Mouse (Mus musculus) forebrain, embryonic 13.5 days (tissue): ENCODE results near the gene Zdhhc19. TPM values are rescaled to one million over a fixed set of nuclear protein-coding genes. Genes with fewer than 3 reads are reported as not detected.
"Not testable (repeated sequence)": the region's sequence is repeated elsewhere in the genome, so short reads cannot be mapped to it uniquely, and the experiment has no call there.

Experiments
- ATAC-seq: fragments of 200-750 bp; cut with Nextera tagmentation; 2 replicates; pipeline ENCODE4 v1.8.0; 2017
- H3K27ac ChIP-seq: fragments of 300-500 bp; sonication (generic); 2 replicates; pipeline ENCODE4 v1.5.1; 2015; ENCODE audit warnings: inconsistent platforms, mild to moderate bottlenecking, moderate library complexity
- H3K27me3 ChIP-seq: fragments of 300-500 bp; sonication (generic); 2 replicates; pipeline ENCODE4 v1.6.1; 2015; ENCODE audit warnings: mild to moderate bottlenecking, inconsistent platforms
- H3K36me3 ChIP-seq: fragments of 300-500 bp; sonication (generic); 2 replicates; pipeline ENCODE4 v1.6.1; 2015; ENCODE audit warnings: mild to moderate bottlenecking, inconsistent platforms; ENCODE audit not compliant: poor library complexity, severe bottlenecking
- H3K4me1 ChIP-seq: fragments of 300-500 bp; sonication (generic); 2 replicates; pipeline ENCODE4 v1.6.1; 2015; ENCODE audit warnings: inconsistent platforms
- H3K4me2 ChIP-seq: fragments of 300-500 bp; sonication (generic); 2 replicates; pipeline ENCODE4 v1.6.1; 2015; ENCODE audit warnings: inconsistent platforms, mild to moderate bottlenecking, moderate library complexity
- H3K4me3 ChIP-seq: fragments of 300-500 bp; sonication (generic); 2 replicates; pipeline ENCODE4 v1.5.1; 2015; ENCODE audit warnings: mild to moderate bottlenecking, inconsistent platforms
- H3K9ac ChIP-seq: fragments of 300-500 bp; sonication (generic); 2 replicates; pipeline ENCODE4 v1.6.1; 2015; ENCODE audit warnings: mild to moderate bottlenecking, inconsistent platforms
- H3K9me3 ChIP-seq: fragments of 300-500 bp; sonication (generic); replicated peaks from 2 replicates; pipeline ENCODE4 v1.6.1; 2016; ENCODE audit warnings: inconsistent platforms
- WGBS: fragments of 180-500 bp; shearing (Covaris S2); methylation state at CpG from one replicate; pipeline ENCODE4 v1.1.7; 2015; 5-methylcytosine and 5-hydroxymethylcytosine counted together
- polyA plus RNA-seq: library from polyadenylated mRNA; unstranded; fragments of >200 nt; fragmentation: Nextera tagmentation; extraction: Ambion mirVana; gene quantifications from 2 replicates; pipeline ENCODE4 v1.2.1, GENCODE M21; 2015

Gene Zdhhc19
- polyA plus RNA-seq, 1 experiment from 2014 or later: not detected

DNA sequence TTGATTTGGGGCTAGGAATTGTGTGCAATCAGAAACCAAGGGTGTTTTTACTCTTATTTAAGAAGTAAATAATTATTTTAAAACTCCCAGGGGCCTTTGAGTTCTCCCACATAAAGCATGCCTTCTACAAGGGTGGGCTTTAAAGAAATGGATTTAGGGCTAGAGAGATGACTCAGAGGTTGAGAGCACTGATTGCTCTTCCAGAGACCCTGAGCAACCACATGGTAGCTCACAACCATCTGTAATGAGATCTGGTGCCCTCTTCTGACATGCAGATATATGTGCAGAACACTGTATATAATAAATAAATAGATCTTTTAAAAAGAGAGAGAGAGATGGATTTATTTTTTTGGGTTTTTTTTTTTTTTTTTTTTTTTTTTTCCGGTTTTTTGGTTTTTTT, 31.2 kb upstream of the Zdhhc19 start:
- no peak for ATAC-seq
- WGBS: 0% methylated on average over 1 of the region's 1 CpGs
- Histone ChIP-seq H3K4me2 (no peak overlapping the region), H3K9me3 (no peaks in the 10 kb centered on the region), H3K9ac (no peak overlapping the region), H3K4me3 (no peak overlapping the region), H3K27me3 (no peaks in the 10 kb centered on the region), H3K27ac (no peak overlapping the region), H3K4me1 (no peaks in the 10 kb centered on the region), H3K36me3 (peaks cover 53% of the 10 kb centered on the region)

DNA sequence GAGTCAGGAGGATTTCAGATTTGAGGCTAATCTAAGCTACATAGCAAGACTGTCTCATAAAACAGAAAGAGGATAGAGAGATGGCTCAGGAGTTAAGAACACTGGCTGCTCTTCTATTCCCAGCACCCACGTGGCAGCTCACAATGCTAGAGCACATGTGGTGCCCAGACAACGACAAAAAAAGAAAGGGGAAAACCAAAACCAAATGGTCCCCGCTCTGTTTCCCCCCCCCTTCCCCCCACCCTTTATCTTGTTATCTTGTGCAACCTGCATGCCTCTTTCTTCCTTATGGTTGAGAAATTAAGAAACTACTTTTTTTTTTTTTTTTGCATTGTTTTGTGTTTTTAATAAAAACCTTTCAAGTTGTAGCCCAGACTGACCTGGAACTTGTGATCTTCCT, 27.6 kb upstream of the Zdhhc19 start:
- Histone ChIP-seq H3K4me3 (no peak overlapping the region), H3K9ac (no peak overlapping the region), H3K9me3 (no peaks in the 10 kb centered on the region), H3K36me3 (peaks cover 73% of the 10 kb centered on the region), H3K27ac (no peak overlapping the region), H3K4me2 (no peak overlapping the region), H3K27me3 (no peaks in the 10 kb centered on the region), H3K4me1 (no peaks in the 10 kb centered on the region)
- ATAC-seq: no peak
- 92% methylated on average over 3 of the region's 3 CpGs for WGBS

DNA sequence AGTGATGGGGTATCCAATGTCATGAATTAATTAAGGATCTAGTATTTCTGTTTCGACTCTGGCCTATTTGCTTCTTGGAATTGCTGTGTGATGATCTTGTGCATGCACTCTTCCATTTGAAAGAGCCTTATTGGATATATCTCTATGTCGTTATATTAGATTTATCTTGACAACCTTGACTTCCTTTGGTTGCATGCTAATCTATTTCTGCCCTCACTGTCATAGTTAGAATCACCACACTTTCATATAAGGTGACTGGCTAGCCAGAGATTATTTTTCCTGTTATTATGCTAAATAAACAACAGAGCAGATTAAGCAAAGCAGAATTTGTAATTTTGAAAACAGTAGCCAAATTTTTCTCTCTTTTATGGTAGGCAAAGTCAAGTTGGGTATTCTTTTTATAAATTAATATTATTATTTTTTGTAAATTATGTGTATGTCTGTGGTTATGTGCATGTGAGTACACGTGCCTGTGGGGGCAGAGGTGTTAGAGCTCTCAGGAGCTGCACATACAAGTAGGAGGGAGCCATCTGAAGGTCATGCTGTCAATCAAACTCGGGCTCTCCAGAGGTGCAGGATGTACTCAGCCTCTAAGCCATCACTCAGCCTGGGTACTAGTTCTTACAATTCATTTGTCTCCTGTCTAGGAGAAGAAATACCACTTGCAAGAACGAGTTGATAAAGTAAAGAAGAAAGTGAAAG, 26.5 kb upstream of the Zdhhc19 start:
- no peaks in the 10 kb centered on the region for H3K27me3 ChIP-seq
- WGBS: 83% methylated on average over 5 of the region's 5 CpGs
- no peaks in the 10 kb centered on the region for H3K9me3 ChIP-seq
- ATAC-seq: no peak
- no peak overlapping the region for H3K27ac ChIP-seq
- no peak overlapping the region for H3K9ac ChIP-seq
- no peaks in the 10 kb centered on the region for H3K4me1 ChIP-seq
- H3K4me3 ChIP-seq: no peak overlapping the region
- no peak overlapping the region for H3K4me2 ChIP-seq
- peaks cover 66% of the 10 kb centered on the region for H3K36me3 ChIP-seq

DNA sequence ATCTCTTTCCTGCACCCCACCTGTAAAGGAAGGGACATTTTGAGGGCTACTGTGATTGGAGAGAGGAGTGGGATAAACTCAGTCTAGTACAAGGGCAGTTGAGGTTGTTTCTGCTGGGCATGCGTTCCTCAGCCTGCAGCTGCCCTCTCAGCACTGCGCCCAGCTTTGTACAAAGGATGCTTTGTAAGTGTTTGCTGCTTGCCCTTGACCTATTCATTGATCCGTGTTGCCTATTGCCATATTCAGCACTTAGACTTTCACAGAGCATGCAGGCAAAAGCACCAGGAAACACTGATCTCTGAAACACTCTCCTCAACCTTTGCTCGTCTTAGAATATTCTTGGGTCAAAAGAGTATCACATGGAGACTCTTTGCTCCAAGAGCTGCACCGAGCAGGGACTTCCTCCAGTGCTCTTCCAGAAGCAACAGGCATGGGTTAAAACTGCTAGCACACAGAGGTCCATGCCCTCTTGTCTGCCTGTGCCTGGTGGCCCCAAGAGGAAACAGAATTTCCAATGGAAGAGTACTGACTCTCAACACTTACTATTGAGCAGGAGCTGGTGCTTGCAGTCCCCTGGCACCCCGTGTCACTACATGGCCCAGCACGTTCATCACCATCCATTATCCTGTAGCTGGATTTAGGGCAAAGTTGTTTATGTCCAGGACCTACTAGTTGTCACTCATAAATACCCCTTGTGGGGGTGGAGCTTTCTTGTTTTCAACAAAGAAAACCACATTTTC, 23.6 kb upstream of the Zdhhc19 start:
- WGBS: 71% methylated on average over 7 of the region's 7 CpGs
- Histone ChIP-seq H3K27ac (no peak overlapping the region), H3K36me3 (peaks cover 55% of the 10 kb centered on the region), H3K4me2 (no peak overlapping the region), H3K27me3 (no peaks in the 10 kb centered on the region), H3K4me3 (no peak overlapping the region), H3K9ac (no peak overlapping the region), H3K4me1 (no peaks in the 10 kb centered on the region), H3K9me3 (no peaks in the 10 kb centered on the region)
- ATAC-seq: no peak

DNA sequence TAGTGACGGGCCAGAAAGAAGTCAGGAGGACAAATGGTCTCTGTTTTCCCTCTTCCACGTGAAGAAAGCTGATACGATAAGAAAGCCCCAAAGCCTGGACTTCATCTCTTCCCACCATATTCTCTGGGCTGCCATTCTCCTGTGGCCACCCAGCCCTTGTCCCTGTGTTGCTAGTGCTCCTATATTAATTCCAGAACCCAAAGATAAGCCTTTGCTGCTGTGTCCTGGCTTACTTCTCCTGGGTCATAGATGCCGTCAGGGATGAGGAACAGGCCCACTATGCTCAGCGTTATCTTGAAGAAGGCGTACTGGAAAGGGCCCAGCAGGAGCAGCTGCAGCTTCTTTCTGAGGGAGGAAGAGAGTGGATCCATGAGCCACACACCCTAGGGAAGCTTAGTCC, 18.8 kb upstream of the Zdhhc19 start:
- H3K9me3 ChIP-seq: no peaks in the 10 kb centered on the region
- no peak overlapping the region for H3K9ac ChIP-seq
- H3K27me3 ChIP-seq: no peaks in the 10 kb centered on the region
- H3K4me1 ChIP-seq: no peaks in the 10 kb centered on the region
- H3K4me2 ChIP-seq: no peak overlapping the region
- no peak overlapping the region for H3K4me3 ChIP-seq
- peaks cover 10% of the 10 kb centered on the region for H3K36me3 ChIP-seq
- no peak for ATAC-seq
- H3K27ac ChIP-seq: no peak overlapping the region
- 95% methylated on average over 6 of the region's 6 CpGs for WGBS

DNA sequence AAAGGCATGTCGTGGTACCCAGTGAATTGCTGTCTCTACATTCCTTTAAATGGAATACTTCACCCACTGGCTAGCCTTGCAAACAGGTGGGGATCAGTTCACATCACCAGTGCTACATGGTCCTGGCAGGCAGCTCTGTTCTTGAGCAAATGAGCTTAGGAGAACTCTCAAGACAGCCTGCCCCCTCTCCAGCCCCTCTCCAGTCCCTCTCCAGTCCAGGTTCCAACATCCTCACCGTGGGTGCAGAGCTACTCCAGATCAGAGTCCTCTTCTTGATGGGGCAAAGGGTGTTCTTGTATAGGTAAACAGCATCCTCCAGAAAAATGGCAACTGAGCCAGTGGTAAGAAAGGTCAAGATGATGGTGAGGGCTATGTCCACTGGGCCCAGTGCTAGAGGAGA, 16.6 kb upstream of the Zdhhc19 start:
- Histone ChIP-seq H3K4me3 (no peak overlapping the region), H3K4me2 (no peak overlapping the region), H3K36me3 (no peaks in the 10 kb centered on the region), H3K27me3 (no peaks in the 10 kb centered on the region), H3K9me3 (no peaks in the 10 kb centered on the region), H3K27ac (no peak overlapping the region), H3K4me1 (no peaks in the 10 kb centered on the region), H3K9ac (no peak overlapping the region)
- 77% methylated on average over 2 of the region's 2 CpGs for WGBS
- no peak for ATAC-seq

DNA sequence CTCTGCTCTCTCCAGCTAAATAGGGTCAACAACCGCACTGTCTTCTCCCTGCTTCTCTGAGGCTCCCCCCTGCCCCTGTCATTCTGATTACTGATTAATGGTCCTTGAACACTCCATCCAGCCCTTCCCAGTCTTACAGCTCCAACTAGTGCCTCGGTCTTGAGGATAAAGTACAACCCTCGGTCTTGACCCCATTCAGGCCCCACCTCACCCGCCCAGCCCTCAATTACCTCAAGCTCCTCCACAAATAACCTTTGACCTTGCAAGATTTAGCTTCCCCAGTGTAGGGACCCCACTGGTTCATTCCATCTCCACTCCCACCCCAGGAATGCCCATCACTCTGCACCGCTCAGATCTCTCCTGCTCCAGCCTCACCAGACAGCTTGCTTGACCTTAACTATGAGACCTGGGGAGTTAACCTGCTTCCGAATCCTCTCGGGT, 11.6 kb upstream of the Zdhhc19 start:
- no peak overlapping the region for H3K27ac ChIP-seq
- H3K9ac ChIP-seq: no peak overlapping the region
- no peaks in the 10 kb centered on the region for H3K4me1 ChIP-seq
- no peak overlapping the region for H3K4me2 ChIP-seq
- no peaks in the 10 kb centered on the region for H3K9me3 ChIP-seq
- no peak overlapping the region for H3K4me3 ChIP-seq
- H3K27me3 ChIP-seq: no peaks in the 10 kb centered on the region
- ATAC-seq: no peak
- 55% methylated on average over 7 of the region's 7 CpGs for WGBS
- H3K36me3 ChIP-seq: no peaks in the 10 kb centered on the region

DNA sequence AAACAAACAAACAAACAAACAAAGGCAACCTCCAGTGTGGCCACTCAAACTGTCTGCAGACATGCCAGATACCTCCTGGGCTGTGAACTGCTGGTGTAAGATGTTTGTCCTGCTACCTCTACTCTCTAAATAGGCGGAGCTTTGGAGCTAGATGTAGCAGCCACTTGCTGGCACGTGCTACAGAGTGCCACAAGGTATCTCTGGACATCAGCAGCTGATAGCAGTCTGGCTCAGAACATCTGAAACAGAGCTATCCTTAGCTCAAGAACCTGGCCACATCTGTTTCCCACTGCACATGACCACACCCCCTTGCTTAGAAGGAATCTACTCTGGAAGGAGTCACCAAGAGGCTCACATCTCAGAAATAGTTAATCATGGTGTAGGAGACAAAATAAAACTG, 10.9 kb upstream of the Zdhhc19 start:
- Histone ChIP-seq H3K27ac (no peak overlapping the region), H3K4me2 (no peak overlapping the region), H3K4me1 (no peaks in the 10 kb centered on the region), H3K4me3 (no peak overlapping the region), H3K36me3 (no peaks in the 10 kb centered on the region), H3K9ac (no peak overlapping the region), H3K27me3 (no peaks in the 10 kb centered on the region), H3K9me3 (no peaks in the 10 kb centered on the region)
- WGBS: 84% methylated on average over 2 of the region's 2 CpGs
- ATAC-seq: no peak

DNA sequence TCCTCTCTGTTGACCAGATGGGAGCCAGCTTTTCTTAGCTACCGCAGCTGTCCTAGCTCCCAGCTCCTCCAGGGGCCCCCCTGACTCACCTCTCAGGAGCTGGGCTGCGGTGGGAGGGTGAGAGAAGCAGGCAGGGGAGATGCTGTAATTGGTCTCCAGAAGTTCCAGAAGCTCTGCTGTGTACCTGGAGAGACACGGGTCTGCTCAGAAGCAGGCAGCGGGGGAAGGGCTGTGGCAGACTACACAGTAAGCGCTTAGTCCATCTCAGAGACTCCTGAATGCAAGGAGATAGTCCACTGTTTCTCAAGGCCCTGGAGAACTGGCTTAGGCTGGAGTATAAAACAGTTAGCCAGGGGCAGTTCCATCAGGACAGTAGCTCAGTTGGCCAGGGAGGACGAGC, 10.0 kb upstream of the Zdhhc19 start:
- 85% methylated on average over 6 of the region's 6 CpGs for WGBS
- H3K27me3 ChIP-seq: no peaks in the 10 kb centered on the region
- no peak overlapping the region for H3K4me2 ChIP-seq
- no peak for ATAC-seq
- H3K4me3 ChIP-seq: no peak overlapping the region
- H3K36me3 ChIP-seq: no peaks in the 10 kb centered on the region
- no peak overlapping the region for H3K27ac ChIP-seq
- H3K9ac ChIP-seq: no peak overlapping the region
- no peaks in the 10 kb centered on the region for H3K4me1 ChIP-seq
- H3K9me3 ChIP-seq: no peaks in the 10 kb centered on the region

DNA sequence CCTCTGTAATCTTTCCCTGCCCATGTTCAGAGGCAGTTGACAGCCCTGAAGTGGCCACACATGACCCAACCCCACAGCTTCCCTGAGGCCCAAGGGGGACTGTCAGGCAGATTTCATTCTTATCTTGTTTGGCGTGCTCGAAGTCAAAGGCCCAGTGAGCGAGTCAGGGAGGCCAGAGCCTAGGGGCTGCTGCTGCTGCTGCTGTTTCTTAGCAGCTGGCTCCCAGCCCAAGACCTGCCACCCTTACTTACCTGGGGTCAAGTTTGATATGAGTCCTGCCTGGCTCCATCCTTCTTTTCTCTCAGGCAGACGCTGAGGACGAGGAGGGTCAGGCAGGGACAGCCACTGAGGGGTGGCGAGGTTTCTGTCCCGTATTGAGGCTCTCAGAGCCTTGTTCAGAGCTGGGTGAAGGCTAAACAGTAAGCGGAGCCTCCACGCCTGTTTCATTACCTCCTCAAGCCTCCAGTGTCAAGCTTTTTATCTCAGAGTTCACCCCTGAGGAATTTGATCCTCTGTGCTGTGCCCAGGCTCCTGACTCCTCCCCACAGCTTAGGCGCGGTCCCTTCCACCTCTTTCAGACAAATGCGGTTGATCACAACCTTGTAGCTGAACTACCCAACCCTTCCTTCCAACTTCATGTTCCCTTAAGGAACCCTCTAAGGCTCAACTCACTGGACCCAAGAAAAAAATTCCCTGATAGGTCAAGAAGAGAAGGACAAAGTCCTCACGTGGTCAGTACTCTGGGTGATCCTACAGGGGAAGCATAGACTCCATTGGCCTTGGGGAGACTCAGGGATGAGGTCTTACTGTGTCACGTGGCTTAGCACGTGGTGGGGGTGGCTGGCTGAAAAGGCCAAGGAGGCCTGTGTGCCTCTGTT, 8.6 kb upstream of the Zdhhc19 start, which contains the start of gene Slc51a:
Gene Slc51a (minus strand): TSS at position 646 of the 878 bp plus-strand sequence.
- 65% methylated on average over 15 of the region's 15 CpGs for WGBS
- no peak for ATAC-seq
- H3K4me3 ChIP-seq: no peak within 1 kb of the TSS
- H3K4me1 ChIP-seq: no peaks in the 10 kb centered on the region
- no peaks in the 10 kb centered on the region for H3K36me3 ChIP-seq
- no peak within 1 kb of the TSS for H3K27ac ChIP-seq
- no peak within 1 kb of the TSS for H3K4me2 ChIP-seq
- no peak within 1 kb of the TSS for H3K9ac ChIP-seq
- no peaks in the 10 kb centered on the region for H3K9me3 ChIP-seq
- H3K27me3 ChIP-seq: no peaks in the 10 kb centered on the region

DNA sequence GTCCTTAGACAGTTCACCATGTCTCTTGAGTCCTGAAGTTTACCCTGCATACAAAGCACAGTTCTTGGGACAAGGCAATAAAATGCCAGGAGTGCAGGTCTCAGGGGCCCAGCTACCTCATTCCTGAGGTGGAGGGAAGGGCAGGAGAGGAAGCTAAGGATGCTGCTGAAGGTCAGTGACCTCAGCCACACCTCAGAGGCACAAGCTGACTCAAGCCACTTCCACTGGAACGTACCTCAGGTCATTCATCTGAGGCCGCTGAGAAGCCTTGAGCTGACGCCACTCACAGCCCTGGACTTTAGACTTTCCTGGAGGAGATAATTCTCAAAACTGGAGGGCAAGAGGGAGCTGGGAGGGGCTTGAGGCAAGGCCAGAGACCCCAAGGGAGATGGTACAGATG, 7.1 kb upstream of the Zdhhc19 start:
- Histone ChIP-seq H3K9ac (no peak overlapping the region), H3K27me3 (no peaks in the 10 kb centered on the region), H3K27ac (no peak overlapping the region), H3K4me1 (no peaks in the 10 kb centered on the region), H3K4me2 (no peak overlapping the region), H3K9me3 (no peaks in the 10 kb centered on the region), H3K36me3 (no peaks in the 10 kb centered on the region), H3K4me3 (no peak overlapping the region)
- WGBS: 94% methylated on average over 3 of the region's 3 CpGs
- no peak for ATAC-seq

DNA sequence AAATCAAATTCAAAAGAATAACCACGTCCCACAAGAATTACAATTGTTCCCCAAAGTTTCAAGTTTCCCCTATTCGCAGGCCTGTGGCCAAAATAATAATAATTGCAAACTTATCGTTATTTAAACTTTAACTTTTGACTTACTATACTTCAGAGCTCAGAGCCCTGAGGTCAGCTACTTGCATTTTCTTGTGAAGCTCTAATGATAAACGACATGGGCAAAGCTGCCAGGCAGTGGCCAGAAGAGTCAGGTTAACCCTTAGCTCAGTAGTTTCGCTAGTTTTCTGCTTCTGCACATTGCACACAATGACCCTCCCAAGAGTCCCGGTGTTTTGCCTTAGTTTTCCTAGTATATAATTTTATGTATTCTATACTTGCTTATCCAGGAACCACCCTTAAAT, 1.7 kb upstream of the Zdhhc19 start:
- not testable (repeated sequence) for H3K27ac ChIP-seq, H3K4me2 ChIP-seq, H3K9me3 ChIP-seq, H3K4me3 ChIP-seq, H3K4me1 ChIP-seq, H3K9ac ChIP-seq, H3K27me3 ChIP-seq, ATAC-seq, H3K36me3 ChIP-seq
- 82% methylated on average over 6 of the region's 6 CpGs for WGBS
